Mouse (Mus musculus) ovary, postnatal 14 days (tissue): Measurements from ENCODE around the gene Fdxacb1.

Experiments
- DNase-seq: peaks from one replicate; pipeline ENCODE4 v3.0.0; 2022; ENCODE audit warnings: low spot score

Fdxacb1 gene

GRCm38 (mm10) chr9:50808471-50808870 is 40.4 kb downstream of the Fdxacb1 start:
- DNase-seq: no peak

- no peak for DNase-seq
Measured at GRCm38 (mm10) chr9:50809146-50809545, 41.1 kb downstream of the Fdxacb1 start.

GRCm38 (mm10) chr9:50811187-50811586 is 43.2 kb downstream of the Fdxacb1 start:
- no peak for DNase-seq

GRCm38 (mm10) chr9:50811746-50812145 is 43.7 kb downstream of the Fdxacb1 start:
- no peak for DNase-seq

- DNase-seq: no peak
Measured at GRCm38 (mm10) chr9:50813796-50814195, 45.8 kb downstream of the Fdxacb1 start.

- no peak for DNase-seq
Measured at GRCm38 (mm10) chr9:50815666-50816065, 47.6 kb downstream of the Fdxacb1 start.

- no peak for DNase-seq
Measured at GRCm38 (mm10) chr9:50816512-50816911, 48.5 kb downstream of the Fdxacb1 start.

GRCm38 (mm10) chr9:50818050-50818449 is 50.0 kb downstream of the Fdxacb1 start:
- no peak for DNase-seq

GRCm38 (mm10) chr9:50819716-50820115 is 51.7 kb downstream of the Fdxacb1 start:
- DNase-seq: no peak

- no peak for DNase-seq
Measured at GRCm38 (mm10) chr9:50821651-50822050, 53.6 kb downstream of the Fdxacb1 start.

GRCm38 (mm10) chr9:50822216-50822615 is 54.2 kb downstream of the Fdxacb1 start:
- DNase-seq: no peak
